Mouse (Mus musculus) bone marrow macrophage, adult 2 months (primary cell): ENCODE results near the gene Chmp6. TPM values are rescaled to one million over a fixed set of nuclear protein-coding genes. Genes with fewer than 3 reads are reported as not detected.

Experiments
- H3K27ac ChIP-seq: 2 replicates; pipeline ENCODE4 v1.5.1; 2012; ENCODE audit warnings: low read depth, low read length; ENCODE audit not compliant: insufficient read depth
- H3K4me1 ChIP-seq: 2 replicates; pipeline ENCODE4 v1.6.1; 2012; ENCODE audit warnings: low read length; ENCODE audit not compliant: control insufficient read depth, insufficient read depth
- H3K4me3 ChIP-seq: 2 replicates; pipeline ENCODE4 v1.5.1; 2012; ENCODE audit warnings: mild to moderate bottlenecking, low read length, moderate library complexity; ENCODE audit not compliant: insufficient read depth
- CTCF ChIP-seq: IDR thresholded peaks from 2 replicates; pipeline ENCODE4 v1.5.1; 2012; ENCODE audit warnings: low read depth, mild to moderate bottlenecking, low read length, moderate library complexity
- POLR2A ChIP-seq: IDR thresholded peaks from 2 replicates; pipeline ENCODE4 v1.6.1; 2012; ENCODE audit warnings: mild to moderate bottlenecking, low read depth, low read length, borderline replicate concordance
- polyA plus RNA-seq: library from polyadenylated mRNA; stranded (reverse); fragments of >200 nt; gene quantifications from 2 replicates; pipeline ENCODE4 v1.2.4, GENCODE M21; 2012; ENCODE audit not compliant: missing spikeins, insufficient read depth, insufficient read length

The Chmp6 gene
- polyA plus RNA-seq, 1 experiment, result 34.0 TPM

DNA sequence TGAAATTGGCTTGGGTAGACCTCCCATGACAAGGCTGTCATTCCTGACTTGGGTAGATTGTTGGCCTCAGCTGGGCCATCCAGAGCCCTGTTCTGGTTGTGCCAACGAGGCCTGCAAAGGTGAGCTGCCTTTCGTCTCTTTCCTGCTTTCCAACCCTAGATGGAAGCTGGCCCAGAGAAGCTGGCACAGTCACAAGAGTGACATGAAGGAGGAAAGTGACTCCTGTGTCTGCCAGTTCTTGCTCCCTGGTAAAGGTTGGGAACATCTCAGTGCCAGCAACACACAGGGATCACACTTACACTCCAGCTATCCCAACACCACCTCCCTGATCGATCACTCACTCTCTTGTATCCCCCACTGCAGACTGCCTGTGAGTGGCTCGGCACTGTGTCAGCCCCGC, 7.4 kb upstream of the Chmp6 start:
- no peak overlapping the region for H3K4me3 ChIP-seq
- no peaks in the 10 kb centered on the region for H3K4me1 ChIP-seq
- H3K27ac ChIP-seq, result no peak overlapping the region
- TF ChIP-seq CTCF, result no peak
- no peak for TF ChIP-seq POLR2A

DNA sequence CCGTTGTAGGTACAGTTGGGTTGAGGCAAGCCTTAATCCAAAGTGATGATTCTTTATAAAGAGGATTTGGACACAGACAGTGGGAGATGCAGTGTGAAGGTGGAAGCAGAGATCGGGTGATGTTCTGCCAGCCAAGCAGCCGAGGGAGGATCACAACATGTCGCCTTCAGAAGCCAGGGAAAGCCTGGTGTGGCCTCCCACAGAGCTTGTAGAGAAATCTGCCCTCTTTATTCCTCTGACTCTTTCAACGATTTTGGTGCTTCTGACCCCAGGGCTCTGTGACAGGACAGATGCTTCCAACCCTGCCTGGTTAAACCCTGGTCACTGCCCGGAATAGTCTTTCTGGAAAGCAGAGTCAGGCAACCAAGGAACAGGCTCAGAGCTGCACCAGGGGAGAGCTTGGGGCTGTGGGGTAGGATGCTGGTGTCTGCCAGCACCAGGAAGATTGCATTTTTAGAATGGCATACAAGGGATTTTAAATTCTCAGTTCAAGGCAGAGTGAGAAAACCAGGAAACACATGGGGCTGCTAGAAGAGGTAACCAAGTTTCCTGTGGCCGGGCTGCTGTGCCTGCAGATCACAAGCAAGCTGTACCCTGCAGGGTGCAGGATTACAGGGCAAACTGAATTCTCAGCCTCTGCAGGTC, 6.1 kb upstream of the Chmp6 start:
- Histone ChIP-seq H3K4me3 (no peak overlapping the region), H3K4me1 (no peaks in the 10 kb centered on the region), H3K27ac (no peak overlapping the region)
- no peak for TF ChIP-seq CTCF
- no peak for TF ChIP-seq POLR2A

- Histone ChIP-seq H3K27ac (no peak overlapping the region), H3K4me1 (peaks cover under 1% of the 10 kb centered on the region), H3K4me3 (no peak overlapping the region)
- no peak for TF ChIP-seq POLR2A
- no peak for TF ChIP-seq CTCF
These were observed 5.5 kb upstream of the Chmp6 start for GRCm38 (mm10) chr11:119907711-119908110.

DNA sequence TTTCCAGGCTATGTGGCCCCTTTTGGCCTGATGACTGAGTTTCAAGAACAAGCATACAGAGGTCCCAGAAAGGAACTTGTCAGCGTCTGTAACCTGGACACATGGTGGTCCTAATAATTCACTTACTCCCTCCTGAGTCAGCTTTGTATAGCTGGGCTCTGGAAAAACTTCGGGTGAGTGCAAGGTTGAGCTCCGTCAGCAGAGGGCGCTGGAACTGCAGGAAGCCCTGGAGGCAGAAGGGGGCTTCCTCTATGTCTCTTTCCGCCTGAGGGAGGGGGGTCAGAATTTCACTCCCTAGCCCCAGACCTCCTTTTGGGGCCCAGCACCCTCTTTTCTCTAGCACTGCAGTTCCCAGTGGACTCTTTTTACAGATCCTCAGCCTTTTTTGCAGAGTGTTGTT, 3.8 kb upstream of the Chmp6 start:
- H3K4me3 ChIP-seq, result no peak overlapping the region
- H3K4me1 ChIP-seq, result peaks cover 7% of the 10 kb centered on the region
- H3K27ac ChIP-seq, result no peak overlapping the region
- TF ChIP-seq CTCF, result peak; percentile 99
- peak; percentile 40; the same call in 1 of the 2 replicates for TF ChIP-seq POLR2A

GRCm38 (mm10) chr11:119912845-119913244, 396 bp upstream of the Chmp6 start:
- TF ChIP-seq CTCF (no peak), POLR2A (no peak)
- no peak overlapping the region for H3K27ac ChIP-seq
- peak overlapping the region; percentile 93 for H3K4me3 ChIP-seq
- H3K4me1 ChIP-seq, result peaks cover 28% of the 10 kb centered on the region

GRCm38 (mm10) chr11:119913935-119914314, 684 bp downstream of the Chmp6 start:
- TF ChIP-seq CTCF, result no peak
- TF ChIP-seq POLR2A, result no peak
- peaks cover 28% of the 10 kb centered on the region for H3K4me1 ChIP-seq
- H3K27ac ChIP-seq, result peak overlapping the region; percentile 58
- peak overlapping the region; percentile 93 for H3K4me3 ChIP-seq

- Histone ChIP-seq H3K4me3 (peak overlapping the region; percentile 93), H3K27ac (peak overlapping the region; percentile 58; the same call in 1 of the 2 replicates), H3K4me1 (peaks cover 28% of the 10 kb centered on the region)
- TF ChIP-seq POLR2A (no peak), CTCF (no peak)
These were observed 1.1 kb downstream of the Chmp6 start for GRCm38 (mm10) chr11:119914381-119914780.

- peaks cover 28% of the 10 kb centered on the region for H3K4me1 ChIP-seq
- no peak overlapping the region for H3K4me3 ChIP-seq
- TF ChIP-seq CTCF (no peak), POLR2A (no peak)
- no peak overlapping the region for H3K27ac ChIP-seq
These were observed 2.4 kb downstream of the Chmp6 start for GRCm38 (mm10) chr11:119915666-119916065.

GRCm38 (mm10) chr11:119916102-119916790, 3.0 kb downstream of the Chmp6 start:
- TF ChIP-seq POLR2A (no peak), CTCF (no peak)
- Histone ChIP-seq H3K27ac (no peak overlapping the region), H3K4me3 (no peak overlapping the region), H3K4me1 (peaks cover 28% of the 10 kb centered on the region)

GRCm38 (mm10) chr11:119916834-119917469, 3.7 kb downstream of the Chmp6 start:
- TF ChIP-seq POLR2A (no peak), CTCF (no peak)
- Histone ChIP-seq H3K4me3 (no peak overlapping the region), H3K27ac (no peak overlapping the region), H3K4me1 (peaks cover 28% of the 10 kb centered on the region)
